Mouse (Mus musculus) cerebellum, adult 2 months (tissue): ENCODE data around the gene Traf3ip2. TPM values are rescaled to one million over a fixed set of nuclear protein-coding genes. Genes with fewer than 3 reads are reported as not detected.

ENCODE experiments used
- DNase-seq, 2 experiments: peaks; one replicate each; pipeline ENCODE4 v3.0.0; 2021
- H3K27ac ChIP-seq: fragments of 200-500 bp; 2 replicates; pipeline ENCODE4 v1.5.1; 2012; ENCODE audit warnings: low read length, control low read depth, inconsistent platforms; ENCODE audit not compliant: insufficient read depth
- H3K27me3 ChIP-seq: fragments of 200-500 bp; 2 replicates; pipeline ENCODE4 v1.6.1; 2012; ENCODE audit warnings: inconsistent platforms, mild to moderate bottlenecking, low read length, moderate library complexity; ENCODE audit not compliant: control insufficient read depth, insufficient read depth
- H3K4me1 ChIP-seq: fragments of 200-500 bp; 2 replicates; pipeline ENCODE4 v1.6.1; 2011; ENCODE audit warnings: low read length; ENCODE audit not compliant: control insufficient read depth, insufficient read depth
- H3K4me3 ChIP-seq: fragments of 200-500 bp; replicated peaks from 2 replicates; pipeline ENCODE3; 2011; ENCODE audit warnings: mild to moderate bottlenecking, low read depth, low read length, control low read depth; ENCODE audit not compliant: insufficient read depth
- CTCF ChIP-seq: fragments of 200-500 bp; IDR thresholded peaks from 2 replicates; pipeline ENCODE4 v1.5.1; 2011; ENCODE audit warnings: low read depth, mild to moderate bottlenecking, control low read depth, low read length, moderate library complexity, borderline replicate concordance; ENCODE audit not compliant: insufficient read depth
- POLR2A ChIP-seq: fragments of 200-500 bp; IDR thresholded peaks from 2 replicates; pipeline ENCODE4 v1.6.1; 2011; ENCODE audit warnings: low read length, control low read depth, borderline replicate concordance; ENCODE audit not compliant: insufficient read depth
- WGBS: fragments of 180-500 bp; shearing (Covaris S2); methylation state at CpG from one replicate; pipeline ENCODE4 v1.1.7; 2018; 5-methylcytosine and 5-hydroxymethylcytosine counted together
- polyA plus RNA-seq: library from polyadenylated mRNA; depleted of rRNA; stranded (reverse); fragments of >200 nt; gene quantifications from 2 replicates; pipeline ENCODE4 v1.2.3, GENCODE M21; 2012

Traf3ip2 gene
- polyA plus RNA-seq, 1 experiment: 5.7 TPM

DNA sequence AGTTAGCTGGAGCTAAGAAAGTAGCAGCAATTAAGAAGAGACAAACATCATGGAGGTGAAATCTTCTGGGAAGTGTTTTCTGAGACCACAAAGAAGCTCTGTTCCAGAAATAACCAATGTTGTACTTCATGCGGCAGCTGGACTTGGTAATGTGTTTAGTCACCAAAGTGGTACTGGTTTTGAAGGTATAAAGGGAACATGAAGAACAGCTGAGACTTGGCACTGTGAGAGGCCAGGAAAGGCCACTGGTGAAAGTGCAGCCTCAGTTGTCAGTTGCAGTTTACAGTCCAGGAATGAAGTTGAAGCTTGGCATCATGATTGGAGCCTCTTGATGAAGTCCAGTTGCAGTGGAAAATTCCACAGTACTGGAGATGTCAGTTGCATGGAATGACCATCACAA, 6.3 kb upstream of the Traf3ip2 start:
- TF ChIP-seq CTCF: no peak
- no peak for TF ChIP-seq POLR2A
- DNase-seq: no peak
- H3K4me3 ChIP-seq: no peak overlapping the region
- H3K27me3 ChIP-seq: no peaks in the 10 kb centered on the region
- H3K27ac ChIP-seq: no peak overlapping the region
- 96% methylated on average over 1 of the region's 1 CpGs for WGBS
- no peaks in the 10 kb centered on the region for H3K4me1 ChIP-seq

GRCm38 (mm10) chr10:39611234-39611633, 1.5 kb upstream of the Traf3ip2 start:
- Histone ChIP-seq H3K4me3 (no peak overlapping the region), H3K27ac (no peak overlapping the region), H3K27me3 (no peaks in the 10 kb centered on the region), H3K4me1 (peaks cover 5% of the 10 kb centered on the region; the same call in 1 of the 2 replicates)
- no peak for DNase-seq
- WGBS: 43% methylated on average over 3 of the region's 3 CpGs
- TF ChIP-seq POLR2A: no peak
- TF ChIP-seq CTCF: no peak

DNA sequence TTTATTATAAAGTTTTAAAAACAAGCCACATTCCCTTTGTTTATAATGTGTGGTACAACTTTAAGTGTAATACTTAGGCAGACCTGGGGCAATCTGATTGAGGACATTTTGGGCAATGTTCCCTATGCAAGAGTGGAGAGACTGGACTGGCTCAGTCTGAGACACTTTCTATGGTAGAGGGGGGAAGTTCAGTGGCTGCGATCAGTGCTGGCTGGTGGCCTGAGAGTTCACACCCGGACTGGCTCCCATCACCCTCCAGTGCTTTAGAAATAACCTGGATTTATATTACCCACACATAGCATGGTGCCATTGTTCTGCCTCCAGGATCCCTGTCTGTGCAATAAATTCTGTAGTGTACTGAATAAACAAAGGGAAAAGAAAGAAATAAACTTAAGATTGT, 603 bp upstream of the Traf3ip2 start:
- no peak overlapping the region for H3K27ac ChIP-seq
- H3K4me3 ChIP-seq: no peak overlapping the region
- no peak for DNase-seq
- 47% methylated on average over 2 of the region's 2 CpGs for WGBS
- peaks cover 6% of the 10 kb centered on the region; the same call in 1 of the 2 replicates for H3K4me1 ChIP-seq
- TF ChIP-seq POLR2A: no peak
- no peak for TF ChIP-seq CTCF
- no peaks in the 10 kb centered on the region for H3K27me3 ChIP-seq

DNA sequence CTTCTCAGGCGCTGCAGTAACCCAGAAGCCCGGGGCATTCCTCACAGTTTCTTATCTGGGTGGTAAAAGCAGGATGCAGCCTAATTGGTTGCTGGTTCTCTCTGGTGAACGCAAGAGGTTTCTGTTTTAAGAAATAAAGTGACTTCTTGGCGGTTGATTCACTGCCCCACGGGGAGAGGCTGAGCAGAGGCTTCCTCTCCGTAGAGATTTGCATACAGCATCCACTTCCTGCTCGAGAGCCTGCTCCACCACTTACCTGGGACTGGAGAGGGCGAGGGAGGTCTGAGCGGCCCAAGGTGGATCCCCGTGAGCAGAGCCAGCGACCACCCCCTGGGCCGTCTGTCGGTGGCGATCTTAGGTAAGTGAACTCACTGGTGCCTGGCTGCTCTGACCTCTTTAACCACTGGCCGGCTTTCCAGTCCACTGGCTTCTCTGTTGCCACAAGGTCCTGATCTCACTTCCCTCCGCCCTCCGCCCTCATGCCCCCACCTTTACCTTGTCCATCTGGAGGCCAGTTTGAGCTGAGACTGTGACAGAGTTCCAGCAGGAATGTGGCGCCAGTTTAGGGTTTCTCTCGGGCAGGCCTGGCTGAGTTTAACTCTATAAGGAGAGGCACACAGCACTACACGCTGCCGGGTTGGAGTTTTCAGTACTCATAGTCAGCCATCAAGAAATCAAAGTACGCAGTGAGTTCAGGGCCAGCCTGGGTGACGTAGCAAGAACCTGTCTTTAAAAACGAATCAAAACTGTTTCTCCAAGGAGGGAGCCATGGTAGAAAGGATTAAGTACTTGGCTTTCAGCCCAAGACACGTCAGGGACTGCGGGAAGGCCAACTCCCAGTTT, 476 bp downstream of the Traf3ip2 start:
- peaks cover 6% of the 10 kb centered on the region; the same call in 1 of the 2 replicates for H3K4me1 ChIP-seq
- DNase-seq: peak; percentile 85 to 86
- peak overlapping the region; percentile 72 for H3K27ac ChIP-seq
- peak overlapping the region; percentile 49 for H3K4me3 ChIP-seq
- TF ChIP-seq CTCF (no peak), POLR2A (peak; percentile 31; the same call in 1 of the 2 replicates)
- 5% methylated on average over 26 of the region's 26 CpGs for WGBS
- H3K27me3 ChIP-seq: no peaks in the 10 kb centered on the region

GRCm38 (mm10) chr10:39613973-39614372, 1.2 kb downstream of the Traf3ip2 start:
- Histone ChIP-seq H3K4me1 (peaks cover 6% of the 10 kb centered on the region; the same call in 1 of the 2 replicates), H3K27ac (peak overlapping the region; percentile 19; the same call in 1 of the 2 replicates), H3K4me3 (no peak overlapping the region), H3K27me3 (no peaks in the 10 kb centered on the region)
- WGBS: 41% methylated on average over 2 of the region's 2 CpGs
- no peak for TF ChIP-seq POLR2A
- no peak for TF ChIP-seq CTCF
- no peak for DNase-seq

- Histone ChIP-seq H3K27me3 (no peaks in the 10 kb centered on the region), H3K27ac (no peak overlapping the region), H3K4me3 (no peak overlapping the region), H3K4me1 (peaks cover 6% of the 10 kb centered on the region; the same call in 1 of the 2 replicates)
- WGBS: 26% methylated on average over 6 of the region's 6 CpGs
- DNase-seq: peak; percentile 34 to 39
- TF ChIP-seq POLR2A (no peak), CTCF (no peak)
Observed at GRCm38 (mm10) chr10:39614676-39615075, 1.9 kb downstream of the Traf3ip2 start.

- TF ChIP-seq CTCF (no peak), POLR2A (no peak)
- Histone ChIP-seq H3K27ac (no peak overlapping the region), H3K4me1 (peaks cover 6% of the 10 kb centered on the region; the same call in 1 of the 2 replicates), H3K4me3 (no peak overlapping the region), H3K27me3 (no peaks in the 10 kb centered on the region)
- DNase-seq: no peak
- WGBS: 84% methylated on average over 12 of the region's 12 CpGs
Observed at GRCm38 (mm10) chr10:39615531-39616229, 2.9 kb downstream of the Traf3ip2 start.

DNA sequence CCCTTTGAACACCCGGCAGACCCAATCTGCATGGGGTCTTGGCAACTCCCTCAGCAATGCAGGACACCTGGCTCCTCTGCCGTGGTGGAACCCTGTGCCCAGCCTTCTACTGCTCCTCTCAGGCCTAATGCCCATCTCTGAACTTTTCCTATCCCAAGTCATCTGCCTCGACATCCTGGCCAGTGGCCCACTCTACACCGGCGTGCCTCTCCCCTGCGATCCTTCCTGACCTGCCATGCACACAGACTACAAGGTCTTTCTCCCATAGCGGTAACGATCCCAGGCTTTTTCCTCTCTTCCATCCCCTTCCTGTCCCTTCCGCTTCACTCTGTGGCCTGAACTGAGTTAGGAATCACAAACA, 3.5 kb downstream of the Traf3ip2 start:
- WGBS: 50% methylated on average over 9 of the region's 9 CpGs
- DNase-seq: no peak
- H3K4me3 ChIP-seq: no peak overlapping the region
- no peak for TF ChIP-seq CTCF
- no peak for TF ChIP-seq POLR2A
- peaks cover 6% of the 10 kb centered on the region; the same call in 1 of the 2 replicates for H3K4me1 ChIP-seq
- H3K27me3 ChIP-seq: no peaks in the 10 kb centered on the region
- no peak overlapping the region for H3K27ac ChIP-seq
